Mouse (Mus musculus): ENCODE measurements around the gene Fbxl18.
"Not testable (repeated sequence)": the region's sequence is repeated elsewhere in the genome, so short reads cannot be mapped to it uniquely, and the experiment has no call there.

DNA sequence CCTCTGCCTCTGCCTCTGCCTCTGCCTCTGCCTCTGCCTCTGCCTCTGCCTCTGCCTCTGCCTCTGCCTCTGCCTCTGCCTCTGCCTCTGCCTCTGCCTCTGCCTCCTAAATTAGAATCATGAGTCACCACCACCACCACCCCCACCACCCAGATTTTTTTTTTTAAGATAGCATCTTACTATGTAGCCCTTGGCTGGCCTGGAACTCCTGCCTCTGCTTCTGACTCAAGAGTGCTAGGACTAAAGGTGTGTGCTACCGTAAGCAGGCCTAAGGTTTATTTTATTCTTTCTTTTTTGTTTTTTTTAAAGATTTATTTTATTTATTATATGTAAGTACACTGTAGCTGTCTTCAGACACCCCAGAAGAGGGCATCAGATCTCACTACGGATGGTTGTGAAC is 57.8 kb downstream of the Fbxl18 start:
- not testable (repeated sequence) for TF ChIP-seq POLR2A (IDR thresholded peaks at IDR 0.05; ENCODE audit: control insufficient read depth, low read depth, low read length); CTCF (IDR thresholded peaks at IDR 0.05; ENCODE audit: control insufficient read depth, insufficient read depth, insufficient replicate concordance, low read depth, low read length)
